Mouse (Mus musculus) midbrain, embryonic 16.5 days (tissue): ENCODE data around the gene Rapgefl1. TPM values are rescaled to one million over a fixed set of nuclear protein-coding genes. Genes with fewer than 3 reads are reported as not detected.

Experiments
- ATAC-seq: fragments of 200-750 bp; cut with Nextera tagmentation; 2 replicates; pipeline ENCODE4 v1.8.0; 2017; ENCODE audit warnings: moderate TSS enrichment
- H3K27ac ChIP-seq: fragments of 300-500 bp; sonication (generic); 2 replicates; pipeline ENCODE4 v1.5.1; 2014; ENCODE audit warnings: mild to moderate bottlenecking, low read length, mixed read lengths
- H3K27me3 ChIP-seq: fragments of 300-500 bp; sonication (generic); 2 replicates; pipeline ENCODE4 v1.6.1; 2014; ENCODE audit warnings: low read depth, low read length, mixed read lengths; ENCODE audit not compliant: control insufficient read depth, insufficient read depth
- H3K36me3 ChIP-seq: fragments of 300-500 bp; sonication (generic); 2 replicates; pipeline ENCODE4 v1.6.1; 2014; ENCODE audit warnings: mild to moderate bottlenecking, low read length, moderate library complexity, mixed read lengths; ENCODE audit not compliant: control insufficient read depth, insufficient read depth
- H3K4me1 ChIP-seq: fragments of 300-500 bp; sonication (generic); 2 replicates; pipeline ENCODE4 v1.6.1; 2014; ENCODE audit warnings: mild to moderate bottlenecking, low read length, mixed read lengths; ENCODE audit not compliant: control insufficient read depth, insufficient read depth
- H3K4me2 ChIP-seq: fragments of 300-500 bp; sonication (generic); 2 replicates; pipeline ENCODE4 v1.6.1; 2014; ENCODE audit warnings: mild to moderate bottlenecking, low read length, mixed read lengths
- H3K4me3 ChIP-seq: fragments of 300-500 bp; sonication (generic); 2 replicates; pipeline ENCODE4 v1.5.1; 2014; ENCODE audit warnings: low read depth, mild to moderate bottlenecking, low read length, moderate library complexity, mixed read lengths
- H3K9ac ChIP-seq: fragments of 300-500 bp; sonication (generic); 2 replicates; pipeline ENCODE4 v1.6.1; 2014; ENCODE audit warnings: low read depth, low read length, mixed read lengths
- H3K9me3 ChIP-seq: fragments of 300-500 bp; sonication (generic); replicated peaks from 2 replicates; pipeline ENCODE4 v1.6.1; 2014; ENCODE audit warnings: mild to moderate bottlenecking, low read length, mixed read lengths; ENCODE audit not compliant: control insufficient read depth, poor library complexity, severe bottlenecking
- WGBS: fragments of 180-500 bp; shearing (Covaris S2); extraction: QIAGEN DNeasy Blood & Tissue Kit; methylation state at CpG from one replicate; pipeline ENCODE4 v1.1.7; 2014; 5-methylcytosine and 5-hydroxymethylcytosine counted together
- polyA plus RNA-seq: library from polyadenylated mRNA; unstranded; fragments of >200 nt; fragmentation: Nextera tagmentation; extraction: Ambion mirVana; gene quantifications from 2 replicates; pipeline ENCODE4 v1.2.1, GENCODE M21; 2015

The Rapgefl1 gene
- polyA plus RNA-seq, 1 experiment from 2014 or later = 10.6 TPM

GRCm38 (mm10) chr11:98829091-98829775 lies 7.4 kb upstream of the Rapgefl1 start:
- Histone ChIP-seq H3K36me3 (peaks cover 47% of the 10 kb centered on the region), H3K4me2 (no peak overlapping the region), H3K9me3 (no peaks in the 10 kb centered on the region), H3K4me3 (no peak overlapping the region), H3K9ac (no peak overlapping the region), H3K27me3 (no peaks in the 10 kb centered on the region), H3K27ac (no peak overlapping the region), H3K4me1 (no peaks in the 10 kb centered on the region)
- WGBS = 69% methylated on average over 12 of the region's 12 CpGs
- ATAC-seq = no peak

- 74% methylated on average over 4 of the region's 4 CpGs for WGBS
- H3K4me1 ChIP-seq = no peaks in the 10 kb centered on the region
- H3K9me3 ChIP-seq = no peaks in the 10 kb centered on the region
- H3K27ac ChIP-seq = no peak overlapping the region
- no peak overlapping the region for H3K4me3 ChIP-seq
- H3K36me3 ChIP-seq = peaks cover 42% of the 10 kb centered on the region
- no peaks in the 10 kb centered on the region for H3K27me3 ChIP-seq
- H3K4me2 ChIP-seq = no peak overlapping the region
- ATAC-seq = no peak
- H3K9ac ChIP-seq = no peak overlapping the region
These were observed 6.7 kb upstream of the Rapgefl1 start for GRCm38 (mm10) chr11:98829875-98830274.

GRCm38 (mm10) chr11:98835296-98835695 lies 1.3 kb upstream of the Rapgefl1 start:
- Histone ChIP-seq H3K36me3 (peaks cover 25% of the 10 kb centered on the region), H3K9ac (no peak overlapping the region), H3K27ac (no peak overlapping the region), H3K27me3 (no peaks in the 10 kb centered on the region), H3K4me3 (no peak overlapping the region), H3K9me3 (no peaks in the 10 kb centered on the region), H3K4me1 (peaks cover 18% of the 10 kb centered on the region; the same call in 1 of the 2 replicates), H3K4me2 (no peak overlapping the region)
- 20% methylated on average over 5 of the region's 5 CpGs for WGBS
- ATAC-seq = no peak

GRCm38 (mm10) chr11:98835725-98836124 lies 860 bp upstream of the Rapgefl1 start:
- Histone ChIP-seq H3K27me3 (no peaks in the 10 kb centered on the region), H3K36me3 (peaks cover 25% of the 10 kb centered on the region), H3K4me3 (no peak overlapping the region), H3K9ac (no peak overlapping the region), H3K9me3 (no peaks in the 10 kb centered on the region), H3K27ac (no peak overlapping the region), H3K4me2 (no peak overlapping the region), H3K4me1 (peaks cover 18% of the 10 kb centered on the region; the same call in 1 of the 2 replicates)
- 51% methylated on average over 3 of the region's 3 CpGs for WGBS
- ATAC-seq = no peak

- Histone ChIP-seq H3K4me2 (peak overlapping the region; percentile 70), H3K9ac (no peak overlapping the region; the same call in 1 of the 2 replicates), H3K36me3 (peaks cover 24% of the 10 kb centered on the region), H3K9me3 (no peaks in the 10 kb centered on the region), H3K27ac (no peak overlapping the region), H3K4me1 (peaks cover 18% of the 10 kb centered on the region; the same call in 1 of the 2 replicates), H3K27me3 (no peaks in the 10 kb centered on the region), H3K4me3 (peak overlapping the region; percentile 74)
- 25% methylated on average over 7 of the region's 7 CpGs for WGBS
- peak; percentile 30 for ATAC-seq
These were observed 457 bp upstream of the Rapgefl1 start for GRCm38 (mm10) chr11:98836128-98836527.

GRCm38 (mm10) chr11:98837231-98837704 lies 683 bp downstream of the Rapgefl1 start:
- Histone ChIP-seq H3K4me3 (peak overlapping the region; percentile 74), H3K27me3 (no peaks in the 10 kb centered on the region), H3K4me1 (peaks cover 18% of the 10 kb centered on the region; the same call in 1 of the 2 replicates), H3K27ac (peak overlapping the region; percentile 69), H3K4me2 (peak overlapping the region; percentile 70), H3K9ac (peak overlapping the region; percentile 87), H3K9me3 (no peaks in the 10 kb centered on the region), H3K36me3 (peaks cover 13% of the 10 kb centered on the region)
- WGBS = 2% methylated on average over 23 of the region's 29 CpGs
- peak; percentile 72 for ATAC-seq

GRCm38 (mm10) chr11:98837917-98838316 lies 1.3 kb downstream of the Rapgefl1 start:
- Histone ChIP-seq H3K9me3 (no peaks in the 10 kb centered on the region), H3K4me2 (peak overlapping the region; percentile 70), H3K27ac (no peak overlapping the region)

GRCm38 (mm10) chr11:98838512-98838911 lies 1.9 kb downstream of the Rapgefl1 start:
- H3K36me3 ChIP-seq = peaks cover under 1% of the 10 kb centered on the region
- H3K9me3 ChIP-seq = no peaks in the 10 kb centered on the region
- peak overlapping the region; percentile 2; the same call in 1 of the 2 replicates for H3K9ac ChIP-seq
- H3K4me3 ChIP-seq = no peak overlapping the region
- 72% methylated on average over 9 of the region's 9 CpGs for WGBS
- H3K4me2 ChIP-seq = peak overlapping the region; percentile 70
- no peaks in the 10 kb centered on the region for H3K27me3 ChIP-seq
- H3K27ac ChIP-seq = no peak overlapping the region
- H3K4me1 ChIP-seq = peaks cover 18% of the 10 kb centered on the region; the same call in 1 of the 2 replicates
- no peak for ATAC-seq

More at GRCm38 (mm10) chr11:98837917-98838316, 1.3 kb downstream of the Rapgefl1 start:
- peaks cover 7% of the 10 kb centered on the region for H3K36me3 ChIP-seq
- no peak for ATAC-seq
- H3K27me3 ChIP-seq = no peaks in the 10 kb centered on the region
- H3K4me1 ChIP-seq = peaks cover 18% of the 10 kb centered on the region; the same call in 1 of the 2 replicates
- H3K4me3 ChIP-seq = peak overlapping the region; percentile 74
- 47% methylated on average over 11 of the region's 11 CpGs for WGBS
- peak overlapping the region; percentile 87 for H3K9ac ChIP-seq

- Histone ChIP-seq H3K36me3 (no peaks in the 10 kb centered on the region), H3K27me3 (no peaks in the 10 kb centered on the region), H3K9ac (peak overlapping the region; percentile 45; the same call in 1 of the 2 replicates), H3K9me3 (no peaks in the 10 kb centered on the region), H3K4me3 (no peak overlapping the region), H3K27ac (no peak overlapping the region), H3K4me1 (peaks cover 18% of the 10 kb centered on the region; the same call in 1 of the 2 replicates), H3K4me2 (no peak overlapping the region)
- WGBS = 58% methylated on average over 6 of the region's 6 CpGs
- ATAC-seq = no peak
These were observed 2.8 kb downstream of the Rapgefl1 start for GRCm38 (mm10) chr11:98839402-98839801.
